Mouse (Mus musculus) gastrocnemius, postnatal 10 days (tissue): ENCODE measurements around the gene Hist1h3b. TPM values are rescaled to one million over a fixed set of nuclear protein-coding genes. Genes with fewer than 3 reads are reported as not detected.
A peak's percentile ranks its signal among the peaks of the same experiment; 100 is the strongest.
"Not testable (repeated sequence)": the region's sequence is repeated elsewhere in the genome, so short reads cannot be mapped to it uniquely, and the experiment has no call there.

Source experiments
- DNase-seq: peaks from one replicate; pipeline ENCODE4 v3.0.0; 2021; ENCODE audit warnings: mixed read lengths
- total RNA-seq, 2 experiments: library from RNA; stranded (reverse); gene quantifications; 2 replicates each; pipeline ENCODE4 v1.2.3; 2021

The Hist1h3b gene
- total RNA-seq, 2 experiments from 2014 or later, result 213 to 261 TPM

DNA sequence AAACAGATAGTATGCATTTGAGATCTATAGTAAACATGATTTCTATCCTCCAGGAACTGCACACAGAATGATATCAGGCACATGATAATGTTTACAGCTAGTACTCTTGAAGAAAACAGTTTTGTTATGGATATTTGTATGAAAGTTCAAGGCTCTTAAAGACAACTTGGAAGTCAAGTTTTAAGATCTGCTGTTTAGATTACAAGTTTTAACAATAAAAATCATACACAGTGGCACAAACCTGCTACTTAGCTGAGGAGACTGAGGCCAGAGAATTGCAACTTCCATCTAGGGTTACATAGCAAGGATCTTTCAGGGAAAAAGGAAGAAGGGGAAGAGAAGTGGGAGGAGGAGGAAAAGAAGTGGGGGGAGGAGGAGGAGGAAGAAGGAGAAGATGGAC lies 2.9 kb downstream of the Hist1h3b start:
- no peak for DNase-seq

DNA sequence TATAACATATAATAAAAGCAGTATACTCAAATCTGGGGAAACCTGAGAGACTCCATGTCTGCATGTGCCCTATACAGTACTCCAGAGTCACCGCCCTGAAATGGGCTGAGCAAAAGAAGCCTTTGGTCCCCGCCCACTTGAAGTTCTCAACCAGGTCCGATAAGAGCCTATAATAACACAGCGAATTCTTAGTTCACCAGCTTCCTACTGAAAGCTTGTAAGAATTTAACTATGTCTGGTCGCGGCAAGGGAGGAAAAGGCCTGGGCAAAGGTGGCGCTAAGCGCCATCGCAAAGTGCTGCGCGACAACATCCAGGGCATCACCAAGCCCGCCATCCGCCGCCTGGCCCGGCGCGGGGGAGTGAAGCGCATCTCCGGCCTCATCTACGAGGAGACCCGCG lies 4.7 kb downstream of the Hist1h3b start, which contains the start of gene Hist1h4b:
Gene Hist1h4b, plus strand, starts transcription at position 224 of the 400 bp plus-strand sequence.
- DNase-seq, result peak; percentile 51

DNA sequence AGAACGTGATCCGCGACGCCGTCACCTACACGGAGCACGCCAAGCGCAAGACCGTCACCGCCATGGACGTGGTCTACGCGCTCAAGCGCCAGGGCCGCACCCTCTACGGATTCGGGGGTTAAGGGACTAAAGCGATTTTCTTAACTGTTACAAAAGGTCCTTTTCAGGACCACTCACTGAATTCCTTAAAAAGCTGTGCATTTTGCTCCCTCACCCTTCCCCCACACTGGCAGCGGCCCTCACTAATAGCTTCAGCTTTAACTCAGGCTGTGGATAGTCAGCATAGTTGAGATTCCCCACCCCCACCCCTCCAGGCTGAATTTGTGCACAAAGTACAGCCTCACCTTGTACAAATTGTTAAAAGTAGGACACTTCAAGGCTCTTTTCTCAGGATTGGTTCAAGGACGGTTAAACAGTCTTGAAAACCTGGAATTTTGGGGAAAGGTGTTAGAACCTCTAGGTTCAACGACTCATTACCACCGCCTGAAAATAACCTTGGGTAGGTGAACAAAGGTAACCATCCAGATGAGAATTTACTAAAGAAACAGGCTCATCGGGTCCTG lies 5.2 kb downstream of the Hist1h3b start:
- no peak for DNase-seq

DNA sequence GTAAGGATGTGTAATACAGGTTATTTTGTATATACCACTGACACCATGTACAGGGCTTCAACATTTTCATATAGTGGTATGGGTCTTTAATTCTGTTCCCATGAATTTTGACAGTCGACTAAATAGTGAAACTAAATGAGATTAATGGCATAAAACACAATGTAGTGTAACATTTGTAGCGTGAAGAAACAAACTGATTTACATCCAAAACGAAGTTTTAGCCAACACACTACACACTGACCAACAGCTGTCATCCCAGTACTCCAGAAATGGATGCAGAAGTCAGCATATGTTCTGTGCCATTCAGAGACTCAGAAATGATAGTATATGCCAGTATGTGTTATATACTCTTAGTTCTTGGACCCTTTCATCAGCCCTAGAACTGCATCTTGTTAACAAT lies 5.9 kb downstream of the Hist1h3b start:
- DNase-seq, result no peak

DNA sequence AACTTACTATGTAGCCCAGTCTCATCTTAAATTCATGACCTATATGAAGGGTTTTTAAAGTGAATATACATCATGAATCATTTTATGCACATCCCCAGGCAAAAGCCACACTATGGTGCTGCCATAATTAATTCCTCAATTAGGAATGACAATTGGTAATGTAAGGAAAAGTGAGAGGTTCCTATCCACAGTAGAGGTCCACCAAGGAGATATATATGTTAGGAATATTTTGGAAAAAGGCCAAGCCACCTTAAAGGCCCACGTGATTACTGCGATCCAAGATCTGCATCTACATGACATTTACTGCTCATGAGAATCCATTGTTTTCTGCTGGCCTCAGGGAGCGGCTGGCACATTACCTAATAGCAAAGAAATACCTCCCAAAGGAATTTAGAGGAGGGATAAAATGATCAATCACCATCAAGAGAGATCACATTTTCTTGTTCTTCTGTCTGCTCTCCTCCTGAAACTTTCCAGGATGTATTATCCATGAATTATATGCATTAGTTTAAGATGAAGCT lies 7.2 kb downstream of the Hist1h3b start:
- no peak for DNase-seq

DNA sequence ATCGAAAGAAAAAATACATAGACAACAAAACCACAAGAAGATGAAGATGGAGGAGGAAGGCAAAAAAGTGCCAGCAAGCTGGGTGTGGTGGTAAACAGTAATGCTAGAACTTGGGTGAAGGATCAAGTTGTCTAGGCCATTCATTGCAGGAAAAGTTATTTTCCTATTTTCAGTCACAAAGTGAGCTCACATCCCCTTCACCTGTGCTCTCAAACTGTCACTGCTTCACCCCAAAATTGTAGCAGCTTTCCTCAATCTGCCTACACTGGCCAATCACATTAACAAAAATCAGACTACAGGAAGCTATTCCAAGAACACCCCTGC lies 7.8 kb downstream of the Hist1h3b start:
- no peak for DNase-seq

DNA sequence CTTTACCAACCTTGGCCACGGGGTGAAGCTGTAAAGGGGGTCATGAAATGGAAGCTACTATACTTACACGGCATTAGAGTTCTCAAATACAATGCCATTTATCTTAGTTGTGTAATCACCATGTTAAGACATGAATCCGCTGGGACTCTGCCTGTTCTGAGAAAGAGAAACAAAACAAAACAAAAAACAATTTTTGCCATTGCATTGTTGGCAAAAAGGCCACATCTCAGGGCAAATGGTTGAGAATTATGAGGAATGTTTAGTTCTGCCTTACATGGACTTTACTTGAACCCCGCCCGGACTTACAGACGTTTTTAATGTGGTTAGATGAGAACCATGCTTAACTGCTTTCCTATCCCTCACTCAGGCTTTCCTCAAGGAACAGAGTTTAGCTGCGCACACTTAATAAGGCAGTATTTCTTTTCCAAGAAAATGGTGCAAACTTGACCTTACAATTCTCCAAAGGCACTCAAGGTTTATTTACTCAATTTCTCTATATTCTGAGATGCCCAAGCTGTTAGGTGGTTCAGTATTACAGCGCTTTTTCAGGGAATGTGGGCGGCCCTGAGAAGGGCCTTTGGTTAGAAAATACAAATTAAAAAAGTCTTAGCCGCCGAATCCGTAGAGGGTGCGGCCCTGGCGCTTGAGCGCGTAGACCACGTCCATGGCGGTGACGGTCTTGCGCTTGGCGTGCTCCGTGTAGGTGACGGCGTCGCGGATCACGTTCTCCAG lies 8.3 kb downstream of the Hist1h3b start:
- no peak for DNase-seq

DNA sequence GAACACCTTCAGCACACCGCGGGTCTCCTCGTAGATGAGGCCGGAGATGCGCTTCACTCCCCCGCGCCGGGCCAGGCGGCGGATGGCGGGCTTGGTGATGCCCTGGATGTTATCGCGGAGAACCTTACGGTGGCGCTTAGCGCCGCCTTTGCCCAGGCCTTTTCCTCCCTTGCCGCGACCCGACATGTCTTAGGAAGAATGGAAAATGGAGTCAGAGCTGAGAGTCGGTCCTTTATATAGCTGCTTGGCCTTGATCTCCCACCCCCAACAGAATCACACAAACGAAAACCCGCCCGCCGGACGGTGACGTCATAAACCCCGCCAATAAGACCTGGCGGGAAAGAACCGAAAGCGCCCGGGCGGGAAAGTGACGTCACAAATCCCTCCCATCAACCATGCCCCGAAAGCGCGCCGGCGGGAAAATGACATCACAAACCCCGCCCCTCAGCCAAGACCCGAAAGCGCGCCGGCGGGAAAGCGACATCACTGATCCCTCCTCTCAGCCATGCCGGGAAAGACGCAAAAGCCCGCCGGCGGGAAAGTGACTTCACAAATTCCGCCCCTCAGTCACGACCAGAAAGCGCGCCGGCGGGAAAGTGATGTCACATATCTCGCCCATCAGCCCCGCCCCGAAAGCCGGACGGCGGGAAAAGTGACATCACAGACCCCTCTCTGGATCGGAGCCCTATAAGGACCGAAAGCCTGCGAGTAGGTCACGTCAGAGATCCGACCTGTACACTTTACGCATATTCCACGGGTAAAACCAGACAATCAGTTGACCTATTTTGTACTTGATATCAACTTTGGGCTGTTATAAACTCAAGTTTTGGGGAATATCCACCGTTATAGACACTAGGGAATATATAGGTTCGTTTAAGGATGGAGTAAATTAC lies 9.2 kb downstream of the Hist1h3b start, which contains the start of gene Hist1h4a:
Gene Hist1h4a, minus strand, starts transcription at position 259 of the 893 bp plus-strand sequence.
- DNase-seq, result peak; percentile 93

DNA sequence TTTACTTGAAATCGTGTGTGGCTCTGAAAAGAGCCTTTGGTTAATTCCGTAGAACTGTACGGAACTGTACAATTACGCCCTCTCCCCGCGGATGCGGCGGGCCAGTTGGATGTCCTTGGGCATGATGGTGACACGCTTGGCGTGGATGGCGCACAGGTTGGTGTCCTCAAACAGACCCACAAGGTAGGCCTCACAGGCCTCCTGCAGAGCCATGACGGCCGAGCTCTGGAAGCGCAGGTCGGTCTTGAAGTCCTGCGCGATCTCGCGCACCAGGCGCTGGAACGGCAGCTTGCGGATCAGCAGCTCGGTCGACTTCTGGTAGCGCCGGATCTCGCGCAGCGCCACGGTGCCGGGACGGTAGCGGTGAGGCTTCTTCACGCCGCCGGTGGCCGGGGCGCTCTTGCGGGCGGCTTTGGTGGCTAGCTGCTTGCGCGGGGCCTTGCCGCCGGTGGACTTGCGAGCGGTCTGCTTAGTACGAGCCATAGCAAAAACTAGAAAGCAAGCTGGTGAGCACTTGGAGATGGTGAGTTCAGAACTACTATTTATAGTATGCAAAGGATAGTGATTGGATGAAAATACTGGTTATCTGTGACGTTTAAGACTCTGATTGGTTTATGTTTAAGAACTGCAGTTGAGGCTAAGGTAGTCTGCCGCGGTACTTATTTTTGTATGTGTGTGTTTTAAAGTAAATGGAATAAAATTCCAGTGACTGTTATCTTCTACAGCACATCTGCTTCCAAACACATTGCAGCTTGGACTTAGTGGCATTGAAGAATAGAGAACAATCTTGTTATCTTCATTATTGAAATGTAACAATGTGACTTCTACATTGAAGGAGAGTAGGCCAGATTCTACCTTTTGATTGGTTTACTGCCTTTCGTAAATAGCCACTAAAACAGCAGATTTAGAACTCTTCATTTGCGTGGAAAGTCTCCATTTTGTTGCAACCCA lies 10.1 kb downstream of the Hist1h3b start, which contains the start of gene Hist1h3a:
Gene Hist1h3a, minus strand, starts transcription at position 516 of the 951 bp plus-strand sequence.
- peak; percentile 30 for DNase-seq

DNA sequence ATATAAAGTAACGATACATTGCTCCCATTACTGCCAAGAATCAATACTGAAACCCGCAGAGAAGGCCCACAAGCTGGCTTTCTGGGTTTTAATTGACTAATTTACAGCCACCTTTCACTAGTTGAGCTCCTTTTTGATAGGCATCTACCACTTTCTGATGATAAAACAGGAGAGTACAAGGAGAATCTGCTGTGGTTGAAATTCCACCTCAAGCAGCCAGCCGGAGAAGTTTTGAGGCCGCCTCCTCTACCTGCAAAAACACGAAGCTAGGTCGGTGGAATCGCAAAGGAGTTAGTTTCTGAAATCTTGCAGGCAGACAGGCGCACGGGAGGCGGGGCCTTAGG lies 11.1 kb downstream of the Hist1h3b start:
- DNase-seq, result no peak

DNA sequence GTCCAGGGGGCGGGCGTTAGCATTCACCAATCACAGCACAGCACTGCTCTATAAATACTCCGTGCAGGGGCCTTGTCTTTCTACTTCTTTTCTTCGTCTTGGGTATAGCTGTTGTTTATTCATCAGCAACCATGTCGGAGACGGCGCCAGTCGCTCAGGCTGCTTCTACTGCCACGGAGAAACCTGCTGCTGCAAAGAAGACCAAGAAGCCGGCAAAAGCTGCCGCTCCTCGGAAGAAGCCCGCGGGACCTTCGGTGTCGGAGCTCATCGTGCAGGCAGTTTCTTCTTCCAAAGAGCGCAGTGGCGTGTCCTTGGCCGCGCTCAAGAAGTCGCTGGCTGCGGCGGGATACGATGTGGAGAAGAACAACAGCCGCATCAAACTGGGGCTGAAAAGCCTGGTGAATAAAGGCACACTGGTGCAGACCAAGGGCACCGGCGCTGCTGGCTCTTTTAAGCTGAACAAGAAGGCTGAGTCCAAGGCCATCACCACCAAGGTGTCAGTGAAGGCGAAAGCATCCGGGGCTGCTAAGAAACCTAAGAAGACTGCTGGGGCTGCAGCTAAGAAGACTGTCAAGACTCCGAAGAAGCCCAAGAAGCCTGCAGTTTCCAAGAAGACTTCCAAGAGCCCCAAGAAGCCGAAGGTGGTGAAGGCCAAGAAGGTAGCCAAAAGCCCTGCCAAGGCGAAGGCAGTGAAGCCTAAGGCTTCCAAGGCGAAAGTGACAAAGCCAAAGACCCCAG lies 11.7 kb downstream of the Hist1h3b start, which contains the start of gene Hist1h1a:
Gene Hist1h1a, plus strand, starts transcription at position 81 of the 738 bp plus-strand sequence.
- peak; percentile 72 for DNase-seq

DNA sequence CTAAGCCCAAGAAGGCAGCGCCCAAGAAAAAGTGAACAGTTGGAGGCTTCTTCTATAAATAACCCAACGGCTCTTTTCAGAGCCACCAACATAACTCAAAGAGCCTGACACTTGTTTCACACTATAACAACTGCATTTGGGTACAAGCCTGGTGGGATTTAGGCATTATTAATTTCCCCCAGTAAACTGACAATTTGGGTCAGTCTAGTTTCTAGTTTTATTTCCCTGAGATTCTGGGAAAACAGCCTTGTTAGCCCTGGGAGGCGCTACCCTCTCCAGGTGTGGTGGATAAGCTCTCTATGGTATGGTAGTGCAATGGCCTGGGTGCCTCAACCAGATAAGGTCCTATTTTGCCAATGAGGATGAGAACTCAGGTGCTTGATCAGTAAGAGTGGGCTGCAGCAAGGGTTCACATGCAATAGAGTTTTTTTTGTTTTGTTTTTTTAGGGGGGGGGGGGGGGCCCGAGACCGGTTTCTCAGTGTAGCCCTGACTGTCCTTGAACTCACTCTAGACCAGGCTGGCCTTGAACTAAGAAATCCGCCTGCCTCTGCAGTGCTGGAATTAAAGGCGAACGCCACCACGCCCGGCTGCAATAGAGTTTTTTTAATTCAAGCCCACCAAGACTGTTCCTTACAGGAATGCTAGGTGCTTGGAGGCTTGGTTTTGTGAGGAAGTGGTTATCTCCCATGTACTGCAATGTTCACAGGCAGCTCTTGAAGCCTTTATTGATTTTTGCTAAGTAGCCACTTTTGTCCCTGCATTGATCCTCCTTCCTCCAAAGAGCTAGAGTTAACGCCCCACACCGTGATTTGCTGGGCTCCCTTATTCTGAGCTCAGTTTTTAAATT lies 12.5 kb downstream of the Hist1h3b start:
- DNase-seq, result no peak

DNA sequence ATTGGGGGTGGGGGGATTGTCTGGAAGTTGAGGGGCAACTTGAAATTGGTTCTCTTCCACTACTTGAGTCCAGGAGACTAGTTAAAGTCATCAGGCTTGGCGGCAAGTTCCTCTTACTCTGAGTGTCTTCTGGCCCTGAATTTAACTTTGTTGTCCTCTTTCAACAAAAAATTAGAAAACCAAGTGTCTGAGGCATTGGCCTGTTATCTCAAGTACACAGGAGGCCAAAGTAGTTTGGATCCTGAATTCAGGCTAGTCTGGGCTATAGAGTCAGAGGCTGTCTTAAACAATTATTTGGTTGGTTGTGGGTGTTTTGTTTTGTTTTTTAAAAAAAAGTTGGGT lies 13.1 kb downstream of the Hist1h3b start:
- DNase-seq, result no peak

DNA sequence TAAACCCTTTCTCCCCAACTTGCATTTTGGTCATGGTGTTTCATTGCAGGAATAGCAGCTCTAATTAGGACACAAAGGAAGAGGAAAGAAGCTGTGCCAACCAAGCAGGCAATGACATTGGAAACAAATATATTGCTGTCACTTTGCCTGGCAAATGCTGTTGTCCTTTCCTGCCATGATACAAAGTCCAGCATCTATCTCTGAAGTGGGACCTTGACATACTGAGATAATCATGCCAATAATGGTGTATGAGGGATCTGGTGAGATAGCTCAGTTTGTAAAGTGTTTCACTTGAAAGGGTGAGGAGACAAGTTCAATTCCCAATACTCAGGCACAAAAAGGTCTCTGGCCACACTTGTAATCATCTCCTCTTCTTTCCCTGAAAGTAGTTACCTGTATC lies 14.7 kb downstream of the Hist1h3b start:
- no peak for DNase-seq

DNA sequence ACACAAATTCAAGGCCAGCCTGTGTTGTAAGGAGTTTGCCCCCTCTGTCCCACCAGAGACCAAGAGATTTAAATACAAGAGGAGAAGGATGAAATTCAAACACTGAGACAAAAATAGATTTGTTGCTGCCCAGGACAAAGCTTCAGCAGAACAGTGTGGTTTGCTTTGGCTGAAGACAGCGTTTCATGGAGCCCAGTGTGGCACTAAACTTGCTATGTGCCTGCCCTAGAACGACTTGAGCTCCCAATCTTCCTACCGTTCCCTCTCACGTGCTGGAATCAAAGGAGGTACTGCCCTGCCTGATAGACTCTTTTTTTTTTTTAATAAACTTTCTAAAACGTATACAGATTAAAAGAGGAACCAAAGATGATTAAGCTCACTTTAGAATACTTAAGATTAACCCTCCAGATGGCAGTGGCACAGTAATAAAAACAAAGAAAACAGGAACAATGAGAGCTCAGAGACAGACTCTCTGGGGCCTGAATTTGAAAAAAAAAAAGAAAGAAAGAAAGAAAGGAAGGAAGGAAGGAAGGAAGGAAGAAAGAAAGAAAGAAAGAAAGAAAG lies 16.8 kb downstream of the Hist1h3b start:
- no peak for DNase-seq

DNA sequence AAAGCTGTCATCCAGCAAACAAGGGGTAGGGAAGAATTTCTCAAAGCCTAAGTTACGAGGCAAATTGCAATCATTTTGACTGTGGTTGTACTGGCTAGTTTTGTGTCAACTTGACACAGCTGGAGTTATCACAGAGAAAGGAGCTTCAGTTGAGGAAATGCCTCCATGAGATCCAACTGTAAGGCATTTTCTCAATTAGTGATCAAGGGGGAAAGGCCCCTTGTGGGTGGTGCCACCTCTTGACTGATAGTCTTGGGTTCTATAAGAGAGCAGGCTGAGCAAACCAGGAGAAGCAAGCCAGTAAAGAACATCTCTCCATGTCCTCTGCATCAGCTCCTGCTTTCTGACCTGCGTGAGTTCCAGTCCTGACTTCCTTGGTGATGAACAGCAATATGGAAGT lies 17.5 kb downstream of the Hist1h3b start, which contains the start of gene Trim38:
Gene Trim38, plus strand, starts transcription at position 301 of the 400 bp plus-strand sequence.
- not testable (repeated sequence) for DNase-seq

DNA sequence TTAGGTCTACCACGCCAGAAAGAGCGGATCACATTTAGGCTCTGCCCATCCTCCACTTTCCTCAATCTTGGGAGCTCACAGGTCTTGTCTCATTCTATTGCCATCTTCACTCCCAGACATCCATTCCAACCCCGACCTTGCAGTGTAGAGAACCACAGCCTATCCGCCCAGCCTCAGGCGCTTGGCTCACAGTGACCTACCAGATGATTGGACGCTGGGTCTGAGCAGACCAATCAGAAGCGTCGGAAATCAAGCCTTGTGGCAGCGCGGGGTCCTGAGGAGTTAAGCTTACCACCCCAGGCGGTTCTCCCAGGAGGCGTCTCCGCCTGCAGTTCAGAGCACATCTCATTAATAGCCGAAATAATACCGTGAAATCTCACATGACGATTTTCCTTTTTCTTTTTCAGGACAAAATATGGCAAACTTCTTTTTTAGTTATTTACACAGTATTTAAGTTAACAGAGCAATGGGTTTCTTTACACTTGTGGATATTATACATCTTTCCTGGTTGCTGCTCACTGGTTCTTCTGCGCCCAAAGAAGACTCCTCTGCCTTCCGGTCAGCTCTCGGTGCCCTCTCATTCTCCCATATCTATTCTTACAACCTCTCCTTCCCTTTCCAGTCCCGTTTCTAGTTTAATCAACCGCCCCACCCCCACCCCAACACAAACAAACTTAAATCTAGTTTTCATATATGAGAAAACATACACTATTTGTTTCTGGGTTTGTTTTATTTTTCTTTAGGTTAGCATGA lies 20.7 kb downstream of the Hist1h3b start:
- peak; percentile 19 for DNase-seq

DNA sequence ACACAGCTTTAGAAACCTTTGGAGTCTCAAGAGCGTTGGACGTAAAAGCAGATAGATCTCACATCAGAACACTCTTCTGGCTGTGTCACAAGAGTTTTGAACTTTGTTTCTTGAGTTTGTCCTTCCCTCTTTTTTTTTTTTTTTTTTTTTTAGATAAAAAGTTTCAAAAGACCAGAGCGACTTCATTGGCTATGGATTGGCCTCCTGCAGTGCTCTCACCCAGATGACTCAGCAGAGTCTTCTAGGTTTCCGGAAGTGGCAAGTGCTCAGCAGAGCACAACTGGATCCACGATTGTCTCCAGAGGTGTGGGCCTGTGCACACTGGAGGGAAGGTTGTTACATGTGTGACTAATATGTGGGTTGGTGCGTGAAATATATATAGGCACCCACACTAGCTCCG lies 26.3 kb downstream of the Hist1h3b start:
- no peak for DNase-seq

DNA sequence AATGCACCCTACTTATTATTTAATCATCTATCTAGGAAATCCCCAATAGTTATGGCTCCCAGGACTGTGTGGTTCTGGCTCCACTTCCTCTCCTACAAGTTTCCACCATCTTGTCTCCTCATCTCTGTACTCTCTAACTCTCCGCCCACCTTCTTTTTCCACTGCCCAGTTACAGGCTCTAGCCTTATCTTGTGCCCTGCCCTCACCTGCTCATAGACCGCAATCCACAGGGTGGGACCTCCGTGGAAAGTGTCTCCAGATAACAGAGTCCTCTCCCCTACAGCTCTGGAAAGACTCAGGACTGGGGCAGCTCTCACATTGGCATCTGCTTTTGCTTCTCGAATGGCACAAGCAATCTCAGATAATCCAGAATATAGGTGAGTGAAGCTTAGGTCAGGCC lies 27.0 kb downstream of the Hist1h3b start:
- DNase-seq, result no peak
